Mouse (Mus musculus) adrenal gland (tissue): ENCODE data around the gene Arl4c.

Experiments used
- intact Hi-C: fragments of 180-260 bp; cut with DNase I; formaldehyde crosslinking; loops from one replicate; pipeline ENCODE4 v1.15.1; 2025
- long read RNA-seq, 2 experiments: library from polyadenylated mRNA; unstranded; transcript quantifications; one replicate each; pipeline ENCODE4 v2.0.0; 2020; ENCODE audit warnings: borderline replicate concordance in 1 of 2; ENCODE audit not compliant: insufficient replicate concordance in 1 of 2

The Arl4c gene
- long read RNA-seq, experiment 1, transcript Arl4c-202 (1 exons, 3,997 nt): major isoform, 6 of 6 reads
- long read RNA-seq, experiment 1, partial matches to known transcripts: 0 of 6 reads
- long read RNA-seq, experiment 1, other reads (novel, unspliced or antisense): 0 of 6 reads
- long read RNA-seq, experiment 2, transcript Arl4c-202 (1 exons, 3,997 nt): major isoform, 13 of 13 reads
- long read RNA-seq, experiment 2, partial matches to known transcripts: 0 of 13 reads
- long read RNA-seq, experiment 2, other reads (novel, unspliced or antisense): 0 of 13 reads

DNA sequence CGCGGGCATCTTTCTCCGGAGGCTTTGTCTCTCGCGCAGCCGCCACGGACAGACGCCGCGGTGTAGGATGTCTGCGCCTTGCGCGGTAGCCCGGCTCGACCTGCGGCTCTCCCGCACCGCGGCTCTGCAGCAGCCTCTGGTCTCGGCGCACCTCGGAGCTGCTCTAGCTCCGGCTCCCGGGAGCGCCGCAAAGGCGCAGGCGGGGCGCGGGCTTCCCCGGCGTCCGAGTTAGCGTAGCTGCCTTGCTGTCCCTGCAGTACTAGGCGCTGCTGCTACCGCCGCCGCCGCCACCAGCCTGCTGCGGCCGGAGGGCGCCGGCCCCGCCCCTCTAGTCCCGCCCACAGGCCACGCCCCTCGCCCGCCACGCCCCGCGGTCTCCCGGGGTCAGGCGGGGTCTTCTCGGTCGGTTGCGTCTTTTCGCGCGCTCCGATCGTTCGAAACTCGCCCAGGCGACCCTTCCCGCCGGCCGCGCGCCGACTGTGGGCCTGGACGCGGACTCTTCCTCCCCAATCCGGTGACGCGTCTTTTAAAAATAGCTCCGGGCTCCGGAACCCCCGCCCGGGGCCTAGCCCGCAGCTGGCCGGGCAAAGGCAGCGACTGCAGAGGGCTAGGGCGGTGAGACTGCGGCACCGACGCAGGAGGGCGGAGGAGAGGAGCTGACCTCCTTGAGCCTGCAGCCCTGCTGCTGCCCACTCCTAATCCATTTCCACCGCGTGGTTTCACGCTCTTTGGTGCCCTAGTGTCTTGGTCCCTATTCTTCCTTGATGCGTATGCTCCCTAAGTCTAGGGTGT is at the start of gene Arl4c:
Arl4c (minus strand) TSS at position 352 of the 792 bp plus-strand sequence.
- intact Hi-C loops: no loop called here

DNA sequence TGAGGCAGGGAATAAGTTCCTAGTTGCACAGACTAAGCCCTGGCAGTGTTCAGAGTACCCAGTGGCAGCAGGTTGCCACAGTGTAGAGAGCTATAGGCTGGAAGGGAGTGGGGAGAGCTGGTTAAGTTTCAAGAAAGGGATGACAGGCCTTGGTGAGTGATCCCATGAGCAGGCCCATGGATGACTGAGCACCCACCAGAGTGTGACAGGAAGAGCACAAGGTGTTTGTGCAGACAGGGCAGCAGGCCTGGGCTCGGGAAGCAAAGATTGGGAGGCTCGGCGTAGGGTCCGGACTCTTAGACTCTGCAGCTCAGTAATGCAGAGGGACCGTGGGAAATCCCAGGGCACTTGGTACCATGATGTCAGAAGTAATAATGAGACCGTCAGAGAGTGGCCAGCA is 49.3 kb upstream of the Arl4c start:
- intact Hi-C loops: no loop called here

DNA sequence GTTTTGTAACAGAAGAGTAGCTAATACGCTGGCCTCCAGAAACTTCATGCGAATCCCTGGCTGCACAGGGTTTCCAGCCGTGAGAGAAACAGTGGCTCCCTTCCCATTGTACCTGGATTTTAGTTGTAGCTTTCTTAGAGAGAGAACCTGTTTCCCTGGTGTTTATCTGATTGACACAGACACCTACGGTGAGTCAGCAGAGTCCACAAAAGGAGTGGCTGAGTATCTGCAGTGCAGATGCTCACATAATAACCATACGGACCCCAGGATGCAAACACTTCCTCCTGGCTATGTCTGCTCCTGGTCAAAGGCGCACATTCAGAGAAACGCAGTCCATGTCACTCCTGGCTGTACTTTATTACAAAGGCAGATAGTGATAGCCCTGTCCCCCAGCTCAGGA is 48.6 kb upstream of the Arl4c start:
- intact Hi-C loops: no loop called here

DNA sequence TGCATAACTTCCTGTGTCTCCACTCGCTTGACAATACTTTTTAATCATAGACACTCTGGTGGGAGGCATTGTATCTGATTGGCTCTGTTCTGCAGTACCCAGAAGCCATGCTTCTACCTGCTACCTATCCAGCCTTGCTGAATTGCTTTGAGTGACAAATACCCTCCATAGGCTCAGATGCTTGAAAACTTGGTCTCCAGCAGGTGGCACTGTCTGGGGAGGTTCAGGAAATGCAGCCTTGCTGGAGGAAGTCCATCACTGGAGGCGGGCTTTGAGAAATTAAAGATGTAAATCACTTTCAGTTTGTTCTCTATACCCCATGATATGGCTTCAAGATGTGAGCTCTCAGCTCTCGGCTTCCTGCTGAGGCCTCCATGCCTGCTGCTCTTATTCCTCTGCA is 48.1 kb upstream of the Arl4c start:
- intact Hi-C loops: no loop called here

DNA sequence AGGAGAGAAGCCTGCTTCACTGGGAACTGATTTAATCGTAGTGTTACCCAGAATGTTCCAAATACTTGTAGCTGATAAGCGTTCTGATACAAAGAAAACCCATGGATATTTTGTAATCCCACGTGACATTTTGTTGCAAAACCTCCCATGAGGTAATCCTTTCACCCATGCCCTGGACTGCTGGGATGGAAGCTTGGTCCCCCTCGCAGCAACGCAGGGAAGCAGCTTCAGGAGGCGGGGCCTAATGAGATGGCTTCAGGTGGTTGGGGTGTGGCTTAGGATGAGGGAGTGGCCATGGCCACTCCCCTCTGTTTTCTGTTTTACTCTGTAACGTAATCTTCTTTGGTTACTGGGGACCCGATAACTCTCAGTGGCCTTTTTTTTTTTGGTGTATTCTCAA is 47.1 kb upstream of the Arl4c start:
- intact Hi-C loops: no loop called here

DNA sequence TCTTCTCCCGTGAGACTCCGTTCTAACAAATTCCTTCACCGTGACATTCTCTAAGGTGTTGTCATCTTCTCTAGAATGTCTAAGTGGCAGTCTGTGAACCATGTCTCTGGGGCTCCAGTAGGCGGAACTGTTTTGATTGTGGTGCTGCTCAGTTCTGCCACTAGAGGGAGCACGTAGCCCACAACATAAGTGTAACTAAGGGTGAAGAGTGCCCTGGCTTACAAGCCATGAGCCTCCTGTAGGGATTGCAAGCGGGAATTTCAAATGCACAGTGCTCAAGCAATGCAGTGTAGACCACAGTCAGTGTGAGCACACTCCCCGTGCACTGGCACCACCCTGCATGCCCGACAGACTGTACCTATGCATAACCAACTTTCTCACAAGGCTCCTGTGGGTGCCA is 43.2 kb upstream of the Arl4c start:
- intact Hi-C loops: loop anchor here (2.0 kb wide), 1 partner anchor 448 kb away; no protein-coding TSS in a partner anchor

DNA sequence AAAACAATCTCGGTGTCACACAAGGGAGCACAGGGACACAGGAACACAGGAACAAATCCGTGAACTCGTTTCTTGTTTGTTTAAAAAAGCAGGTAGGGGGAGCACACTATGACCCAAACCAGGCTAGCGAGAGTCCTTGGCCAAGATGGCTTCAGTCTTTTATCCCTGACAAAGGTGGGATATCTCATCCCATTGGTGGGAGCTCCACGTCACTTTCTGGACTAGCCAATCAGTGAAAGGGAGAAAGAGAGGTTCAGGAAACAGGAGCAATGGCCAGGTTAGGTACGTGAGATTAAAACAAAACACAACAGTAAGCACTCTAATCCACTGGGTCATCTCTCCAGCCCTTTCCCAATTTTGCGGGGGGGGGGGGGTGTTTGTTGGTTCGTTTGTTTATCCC is 42.2 kb upstream of the Arl4c start:
- intact Hi-C loops: loop anchor here (2.0 to 5.0 kb wide), 3 partner anchors 322 to 449 kb away; no protein-coding TSS in a partner anchor

DNA sequence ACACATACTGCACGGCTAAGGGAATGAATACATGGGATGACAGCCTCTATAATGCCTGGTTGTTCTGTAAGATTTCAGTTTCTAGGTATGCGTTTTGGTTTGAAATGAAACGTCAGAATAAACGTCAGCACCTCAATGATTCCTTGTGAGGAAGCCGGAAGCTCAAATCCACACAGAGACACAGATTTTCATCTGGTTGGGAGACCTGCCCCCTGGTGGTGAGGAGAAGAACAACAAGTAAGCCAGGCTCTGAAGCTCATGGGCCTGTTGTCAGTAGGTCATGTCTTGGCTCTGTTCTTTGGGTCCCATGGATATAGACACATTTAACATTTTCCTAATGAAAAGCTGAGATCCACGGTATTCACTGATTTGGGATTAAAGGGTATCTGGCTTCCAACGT is 40.4 kb upstream of the Arl4c start:
- intact Hi-C loops: loop anchor here (5.0 kb wide), 2 partner anchors 320 to 385 kb away; no protein-coding TSS in a partner anchor

DNA sequence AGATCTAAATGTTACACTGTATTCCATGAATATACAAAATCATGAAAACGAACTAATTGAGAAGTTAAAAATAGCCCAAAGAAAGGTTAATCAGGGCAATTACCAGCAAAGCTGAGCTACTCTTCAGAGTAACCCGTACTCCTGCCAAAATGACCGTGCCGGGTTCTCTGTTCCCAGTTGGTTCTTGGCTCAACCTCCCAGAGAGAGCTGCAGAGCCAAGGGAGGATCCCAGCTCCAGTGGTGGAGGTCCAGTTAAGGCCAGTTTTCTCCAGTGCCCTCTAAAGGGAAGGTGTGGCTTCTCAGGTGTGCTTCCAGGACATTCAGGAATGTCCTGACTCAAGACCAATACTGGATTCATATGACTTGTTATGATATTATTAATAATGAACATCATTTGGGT is 37.5 kb upstream of the Arl4c start:
- intact Hi-C loops: no loop called here

DNA sequence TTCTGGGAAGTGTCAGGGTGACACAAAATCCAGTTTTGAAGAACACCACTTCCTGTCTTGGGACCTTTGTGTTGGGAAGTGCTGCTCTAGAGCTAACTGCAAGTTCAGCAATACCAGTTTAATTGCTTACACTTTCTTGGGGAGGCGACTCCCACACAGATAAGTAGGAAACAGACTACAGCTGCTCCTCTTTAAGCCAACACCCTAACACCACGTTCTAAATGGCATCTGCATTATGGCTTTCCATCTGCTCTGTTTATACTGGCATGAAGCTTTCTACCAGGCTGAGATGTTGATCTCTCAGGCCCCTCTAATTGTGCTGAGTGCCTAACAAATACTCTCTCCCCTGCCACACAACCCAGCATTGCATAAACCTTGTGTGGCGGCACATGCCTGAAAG is 36.9 kb upstream of the Arl4c start:
- intact Hi-C loops: no loop called here

DNA sequence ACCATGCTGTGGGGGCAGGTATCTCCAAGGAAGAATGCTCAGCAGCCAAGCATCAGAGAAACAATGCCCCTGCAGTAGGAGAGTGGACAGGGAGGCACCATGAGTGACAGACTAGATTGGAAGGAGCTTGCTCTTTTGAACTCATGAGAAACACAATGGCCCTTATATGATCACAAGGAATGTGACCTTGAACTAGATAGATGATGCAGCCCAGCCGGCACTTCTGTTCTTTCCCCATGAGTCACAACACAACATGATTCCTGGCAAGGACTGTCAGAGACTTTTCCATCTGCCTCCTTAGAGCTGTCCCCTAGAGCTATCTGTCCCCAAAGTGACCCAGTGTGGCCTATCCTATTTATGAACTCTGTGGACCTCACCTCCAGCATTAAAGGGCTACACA is 27.5 kb upstream of the Arl4c start:
- intact Hi-C loops: no loop called here

DNA sequence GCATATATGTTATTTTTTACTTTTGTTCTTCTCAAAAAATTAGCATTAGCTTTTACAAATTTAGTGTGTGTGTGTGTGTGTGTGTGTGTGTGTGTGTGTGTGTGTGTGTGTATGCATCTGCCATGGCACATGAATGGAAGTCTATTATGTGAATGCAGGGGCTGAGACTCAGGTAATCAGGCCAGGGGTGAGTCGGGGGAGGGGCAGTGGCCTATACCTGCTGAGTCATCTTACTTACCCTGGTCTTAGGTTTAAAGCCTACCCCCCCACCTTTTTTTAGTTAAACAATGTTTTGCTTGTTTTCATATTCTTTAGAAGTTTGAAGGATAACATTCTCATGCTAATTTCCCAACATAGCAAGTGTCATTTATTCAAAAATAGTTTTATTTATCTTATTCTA is 25.3 kb upstream of the Arl4c start:
- intact Hi-C loops: no loop called here

DNA sequence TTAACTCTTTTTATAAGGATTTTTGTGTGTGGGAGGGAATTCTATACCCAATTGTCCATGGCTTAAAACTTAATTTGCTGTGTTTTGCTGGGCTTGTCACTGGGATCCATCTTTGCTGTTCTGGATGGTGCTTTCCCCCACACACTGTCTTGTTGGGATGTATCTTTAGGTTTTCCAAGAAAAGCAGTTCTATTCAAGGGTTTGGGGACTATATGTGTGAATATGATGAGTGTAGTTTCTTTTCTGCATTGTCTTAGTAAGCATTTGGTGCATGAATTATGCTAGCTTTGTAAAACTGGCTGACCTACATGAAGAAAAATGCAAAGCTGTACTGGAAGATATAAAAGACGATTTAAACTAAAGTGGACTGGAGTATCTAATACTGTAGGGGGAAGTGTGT is 23.7 kb upstream of the Arl4c start:
- intact Hi-C loops: no loop called here

DNA sequence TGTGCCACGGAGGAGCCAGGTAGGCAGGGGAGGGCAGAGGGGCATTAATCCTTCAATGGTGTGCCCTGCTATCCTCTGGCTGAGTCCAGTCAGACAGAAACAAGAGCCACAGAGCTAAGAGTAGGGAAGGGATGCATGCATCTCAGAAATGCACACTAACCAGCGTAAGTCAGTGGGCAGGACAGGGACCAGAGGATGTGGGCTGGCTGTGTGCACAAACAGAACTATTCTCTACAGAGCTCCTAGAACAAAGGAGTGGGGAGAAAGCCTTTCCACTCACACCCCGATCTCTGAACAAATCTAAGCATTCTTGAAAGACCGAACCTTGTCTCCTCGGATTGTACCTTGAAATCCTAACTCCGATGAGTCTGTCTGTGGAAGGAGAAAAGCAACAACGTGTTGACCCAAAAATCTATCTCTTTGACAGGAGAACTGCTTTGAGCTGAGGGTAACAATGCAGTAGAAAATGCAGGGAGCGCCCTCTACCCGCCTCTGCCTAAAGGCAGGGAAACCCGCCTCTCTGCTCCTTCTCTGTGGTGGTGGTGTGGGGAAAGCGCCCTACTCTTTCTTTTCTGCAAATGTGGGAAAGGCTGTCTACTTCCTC is 18.7 kb upstream of the Arl4c start:
- intact Hi-C loops: no loop called here

DNA sequence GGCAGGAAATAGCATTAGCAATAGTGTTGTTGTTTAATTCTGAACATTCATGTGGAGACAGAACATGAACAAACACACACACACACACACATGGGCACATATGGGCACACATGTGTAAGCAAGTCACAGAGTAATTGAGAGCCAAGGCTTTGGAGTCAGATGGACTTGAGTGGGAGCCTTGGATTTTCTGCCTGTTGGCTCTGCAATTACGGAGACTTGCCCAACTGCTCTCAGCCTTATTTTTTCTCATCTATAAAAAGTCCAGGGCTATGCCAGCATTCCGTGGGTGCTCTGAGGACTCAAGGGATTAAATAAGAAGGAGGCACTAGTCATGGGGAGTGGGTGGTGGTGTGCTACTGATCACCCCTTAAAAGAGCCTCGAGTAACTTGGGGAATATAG is 16.5 kb upstream of the Arl4c start:
- intact Hi-C loops: no loop called here

DNA sequence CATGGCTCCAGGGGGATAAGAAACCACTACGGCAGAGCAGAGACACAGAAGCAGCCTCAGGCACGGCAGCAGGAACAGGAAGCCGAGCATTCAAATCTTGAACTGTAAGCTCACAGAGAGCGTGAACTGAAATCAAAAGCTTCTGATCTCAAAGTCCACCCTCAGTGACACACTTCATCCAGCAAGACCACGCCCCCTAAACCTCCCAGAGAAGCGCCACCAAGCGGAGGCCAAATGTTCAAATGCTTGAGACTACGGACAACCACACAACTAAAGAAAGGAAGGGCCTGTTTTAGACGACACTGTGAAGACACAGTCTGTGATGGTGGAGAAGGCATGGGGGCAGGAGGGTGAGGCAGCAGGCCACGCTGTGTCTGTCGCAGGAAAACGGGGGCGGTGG is 15.7 kb upstream of the Arl4c start:
- intact Hi-C loops: no loop called here

DNA sequence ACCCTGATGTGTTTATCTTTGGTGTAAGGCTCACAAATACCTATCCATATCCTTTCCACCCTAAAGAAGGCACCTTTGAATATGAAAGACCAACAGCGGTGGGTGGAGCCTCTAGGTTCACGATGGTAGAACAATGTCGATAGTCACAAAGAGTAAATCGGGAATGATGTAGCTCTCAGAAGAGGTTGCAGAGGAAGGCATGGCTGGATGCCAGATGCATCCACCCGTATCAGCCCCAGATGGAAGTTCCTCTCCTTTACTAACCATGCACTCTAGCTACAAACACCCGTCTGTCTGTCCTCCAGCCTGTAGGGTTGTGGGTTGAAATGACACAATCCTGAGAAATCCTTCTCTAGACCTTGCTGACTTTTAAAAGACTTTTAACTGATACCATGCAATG is 10.0 kb upstream of the Arl4c start:
- intact Hi-C loops: no loop called here

DNA sequence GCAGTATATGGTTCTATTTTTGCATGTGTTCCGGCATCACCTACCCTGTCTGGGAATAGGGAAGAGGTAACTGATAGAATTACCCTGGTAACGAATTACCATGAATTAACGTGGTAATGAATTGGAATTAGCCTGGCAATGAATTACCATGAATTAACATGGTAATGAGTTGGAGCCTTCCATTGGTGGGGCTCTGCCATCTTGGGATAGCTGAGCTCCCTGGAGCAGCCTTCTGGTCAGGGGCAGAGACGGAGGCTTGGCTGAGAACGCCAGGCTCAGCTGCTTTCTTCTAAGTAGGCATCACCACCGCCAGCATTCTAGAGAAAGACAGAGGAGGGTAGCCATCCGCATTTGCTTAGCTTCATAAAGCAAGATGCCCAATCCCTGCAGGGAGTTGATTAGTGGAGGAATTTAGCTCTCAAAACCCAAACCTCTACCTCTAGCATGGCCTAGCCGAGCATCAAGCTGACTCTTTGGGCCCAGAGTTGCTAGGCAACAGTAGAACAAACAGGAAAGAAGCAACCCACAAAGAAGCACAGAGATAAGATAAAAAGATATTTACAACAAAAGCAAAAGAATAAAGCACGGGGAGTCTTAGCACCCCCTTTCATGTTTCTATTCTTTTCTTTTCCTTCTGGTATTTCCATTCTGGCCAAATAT is 6.8 kb upstream of the Arl4c start:
- intact Hi-C loops: loop anchor here (5.0 kb wide), 3 partner anchors 246 to 351 kb away; no protein-coding TSS in a partner anchor

DNA sequence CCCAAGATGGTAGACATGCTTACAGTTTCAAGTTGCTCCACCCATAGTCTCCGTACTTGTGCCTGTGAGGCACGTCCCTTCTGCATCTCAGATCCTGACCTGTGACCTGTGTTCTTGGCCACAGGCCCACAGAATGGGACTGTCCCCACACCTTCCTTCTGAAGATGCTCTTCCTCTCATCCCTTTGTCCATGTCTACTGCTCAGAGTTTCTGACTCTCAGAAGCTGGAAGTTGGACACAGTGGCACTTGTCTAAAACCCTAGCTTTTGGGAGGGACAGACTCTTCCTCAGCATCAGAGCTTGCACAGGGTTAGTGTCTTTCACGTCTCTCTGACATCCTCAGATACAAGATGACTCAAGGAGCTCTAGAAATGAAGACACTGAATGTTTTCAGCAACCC is 6.2 kb upstream of the Arl4c start:
- intact Hi-C loops: loop anchor here (5.0 kb wide), 3 partner anchors 246 to 351 kb away; no protein-coding TSS in a partner anchor

DNA sequence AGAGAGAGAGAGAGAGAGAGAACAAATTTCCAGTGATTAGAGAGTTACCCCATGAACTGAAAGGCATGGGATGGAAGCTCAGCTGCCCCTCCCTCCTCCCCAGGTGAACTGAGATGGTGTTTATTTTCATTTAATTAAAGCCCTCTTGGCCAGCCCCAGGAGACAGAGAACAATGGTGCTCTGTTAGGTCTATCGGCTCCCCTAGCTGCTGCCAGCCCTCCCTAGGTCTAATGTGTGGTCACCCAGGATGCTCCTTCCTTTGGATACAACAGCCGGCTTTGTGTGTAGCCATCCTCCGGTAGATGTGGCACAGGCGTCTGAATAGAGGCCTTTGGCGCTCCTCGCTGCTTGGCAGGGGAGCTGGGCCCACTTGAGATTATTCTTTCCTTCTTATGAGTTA is 5.5 kb upstream of the Arl4c start:
- intact Hi-C loops: loop anchor here (5.0 kb wide), 3 partner anchors 245 to 350 kb away; no protein-coding TSS in a partner anchor

DNA sequence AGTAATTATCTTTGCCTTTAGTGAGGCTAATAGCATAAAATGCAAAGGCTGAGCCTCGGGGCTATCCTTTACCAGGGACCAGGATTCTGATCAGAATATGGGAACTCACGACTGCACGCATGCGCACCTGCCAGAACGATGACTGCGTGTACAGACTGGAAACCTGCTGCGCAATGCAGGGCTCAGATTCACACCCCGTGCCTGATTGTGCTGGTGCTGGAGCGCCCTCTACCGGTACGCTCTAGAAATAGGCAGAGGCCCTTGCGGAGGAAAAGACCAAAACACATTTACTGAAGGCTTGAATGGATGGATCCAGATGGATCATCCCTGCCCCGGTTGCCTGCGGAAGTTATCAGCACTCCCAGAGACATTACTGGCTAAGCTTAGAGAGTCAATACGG is 3.8 kb upstream of the Arl4c start:
- intact Hi-C loops: loop anchor here (1.0 to 5.0 kb wide), 4 partner anchors 143 to 348 kb away; no protein-coding TSS in a partner anchor
